Mouse (Mus musculus) frontal cortex, adult 2 months (tissue): ENCODE measurements around the gene Foxc1. TPM values are rescaled to one million over a fixed set of nuclear protein-coding genes. Genes with fewer than 3 reads are reported as not detected.

Experiments
- DNase-seq, 2 experiments: peaks; one replicate each; pipeline ENCODE4 v3.0.0; 2022; ENCODE audit warnings: low spot score in 1 of 2; ENCODE audit errors: extremely low spot score in 1 of 2
- polyA plus RNA-seq: library from polyadenylated mRNA; depleted of rRNA; stranded (reverse); fragments of >200 nt; gene quantifications from 2 replicates; pipeline ENCODE4 v1.2.3, GENCODE M21; 2012

The Foxc1 gene
- polyA plus RNA-seq, 1 experiment = 3.3 TPM

DNA sequence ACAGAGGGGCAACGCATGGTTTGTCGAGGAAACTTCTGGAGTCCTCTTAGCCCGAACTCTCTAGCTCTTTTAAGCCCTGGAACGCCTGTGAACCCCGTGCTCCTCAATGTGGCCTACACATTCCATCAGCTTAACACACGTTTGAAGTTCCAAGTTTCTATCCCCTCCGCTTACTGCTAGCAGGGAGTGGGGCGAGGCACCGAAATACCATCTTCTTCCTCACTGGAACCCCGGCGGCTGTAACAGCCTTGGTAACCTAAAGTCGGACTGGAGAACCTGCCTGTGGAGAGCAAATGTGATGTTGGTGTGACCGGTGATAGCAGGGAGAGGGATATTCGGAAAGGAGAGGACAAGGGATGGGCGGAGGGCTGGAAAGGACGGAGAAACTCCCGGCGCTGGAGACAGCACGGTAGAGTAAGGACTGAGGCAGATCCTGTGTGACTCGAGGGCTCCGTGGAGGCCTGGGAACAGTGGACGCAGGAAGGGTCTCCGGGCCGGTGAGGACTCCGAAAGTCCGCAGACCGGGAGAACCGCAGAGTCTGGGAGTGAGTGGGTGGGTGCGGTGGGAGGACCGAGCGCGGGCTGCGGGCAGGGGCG is 504 bp upstream of the Foxc1 start:
- DNase-seq = no peak

DNA sequence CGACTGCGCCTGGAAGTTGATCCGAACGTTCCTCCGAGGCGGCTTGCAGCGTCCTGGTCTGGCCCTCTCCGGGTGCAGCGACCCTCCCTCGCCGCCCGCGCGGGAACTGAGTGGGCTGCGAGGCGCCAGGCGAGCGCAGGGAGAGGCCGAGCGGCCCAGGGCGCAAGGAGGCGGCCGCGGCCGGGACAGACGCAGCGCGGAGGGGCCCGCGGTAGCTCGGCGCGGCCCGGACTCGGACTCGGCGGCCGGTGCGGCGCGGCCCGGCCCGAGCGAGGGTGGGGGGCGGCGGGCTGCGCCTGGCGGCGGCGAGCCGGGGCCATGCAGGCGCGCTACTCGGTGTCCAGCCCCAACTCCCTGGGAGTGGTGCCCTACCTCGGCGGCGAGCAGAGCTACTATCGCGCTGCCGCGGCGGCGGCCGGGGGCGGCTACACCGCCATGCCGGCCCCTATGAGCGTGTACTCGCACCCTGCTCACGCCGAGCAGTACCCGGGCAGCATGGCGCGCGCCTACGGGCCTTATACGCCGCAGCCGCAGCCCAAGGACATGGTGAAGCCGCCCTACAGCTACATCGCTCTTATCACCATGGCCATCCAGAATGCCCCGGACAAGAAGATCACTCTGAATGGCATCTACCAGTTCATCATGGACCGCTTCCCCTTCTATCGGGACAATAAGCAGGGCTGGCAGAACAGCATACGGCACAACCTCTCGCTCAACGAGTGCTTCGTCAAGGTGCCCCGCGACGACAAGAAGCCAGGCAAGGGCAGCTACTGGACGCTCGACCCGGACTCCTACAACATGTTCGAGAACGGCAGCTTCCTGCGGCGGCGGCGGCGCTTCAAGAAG is 680 bp downstream of the Foxc1 start:
- DNase-seq = no peak

DNA sequence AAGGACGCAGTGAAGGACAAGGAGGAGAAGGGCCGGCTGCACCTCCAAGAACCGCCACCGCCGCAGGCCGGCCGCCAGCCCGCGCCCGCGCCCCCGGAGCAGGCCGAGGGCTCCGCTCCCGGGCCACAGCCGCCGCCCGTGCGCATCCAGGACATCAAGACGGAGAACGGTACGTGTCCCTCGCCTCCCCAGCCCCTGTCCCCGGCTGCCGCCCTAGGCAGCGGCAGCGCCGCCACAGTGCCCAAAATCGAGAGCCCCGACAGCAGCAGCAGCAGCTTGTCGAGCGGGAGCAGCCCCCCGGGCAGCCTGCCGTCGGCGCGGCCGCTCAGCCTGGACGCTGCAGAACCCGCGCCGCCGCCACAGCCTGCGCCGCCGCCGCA is 1.3 kb downstream of the Foxc1 start:
- DNase-seq = no peak

DNA sequence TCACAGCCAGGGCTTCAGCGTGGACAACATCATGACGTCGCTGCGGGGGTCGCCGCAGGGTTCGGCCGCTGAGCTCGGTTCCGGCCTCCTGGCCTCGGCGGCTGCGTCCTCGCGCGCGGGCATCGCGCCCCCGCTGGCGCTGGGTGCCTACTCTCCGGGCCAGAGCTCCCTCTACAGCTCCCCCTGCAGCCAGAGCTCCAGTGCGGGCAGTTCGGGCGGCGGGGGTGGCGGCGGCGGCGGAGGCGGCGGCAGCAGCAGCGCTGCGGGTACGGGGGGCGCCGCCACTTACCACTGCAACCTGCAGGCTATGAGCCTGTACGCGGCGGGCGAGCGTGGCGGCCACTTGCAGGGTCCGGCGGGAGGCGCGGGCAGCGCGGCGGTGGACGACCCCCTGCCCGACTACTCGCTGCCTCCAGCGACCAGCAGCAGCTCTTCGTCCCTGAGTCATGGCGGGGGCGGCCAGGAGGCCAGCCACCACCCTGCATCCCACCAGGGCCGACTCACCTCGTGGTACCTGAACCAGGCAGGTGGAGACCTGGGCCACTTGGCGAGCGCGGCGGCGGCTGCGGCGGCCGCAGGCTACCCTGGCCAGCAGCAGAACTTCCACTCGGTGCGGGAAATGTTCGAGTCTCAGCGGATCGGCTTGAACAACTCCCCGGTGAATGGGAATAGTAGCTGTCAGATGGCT is 1.8 kb downstream of the Foxc1 start:
- DNase-seq = no peak

DNA sequence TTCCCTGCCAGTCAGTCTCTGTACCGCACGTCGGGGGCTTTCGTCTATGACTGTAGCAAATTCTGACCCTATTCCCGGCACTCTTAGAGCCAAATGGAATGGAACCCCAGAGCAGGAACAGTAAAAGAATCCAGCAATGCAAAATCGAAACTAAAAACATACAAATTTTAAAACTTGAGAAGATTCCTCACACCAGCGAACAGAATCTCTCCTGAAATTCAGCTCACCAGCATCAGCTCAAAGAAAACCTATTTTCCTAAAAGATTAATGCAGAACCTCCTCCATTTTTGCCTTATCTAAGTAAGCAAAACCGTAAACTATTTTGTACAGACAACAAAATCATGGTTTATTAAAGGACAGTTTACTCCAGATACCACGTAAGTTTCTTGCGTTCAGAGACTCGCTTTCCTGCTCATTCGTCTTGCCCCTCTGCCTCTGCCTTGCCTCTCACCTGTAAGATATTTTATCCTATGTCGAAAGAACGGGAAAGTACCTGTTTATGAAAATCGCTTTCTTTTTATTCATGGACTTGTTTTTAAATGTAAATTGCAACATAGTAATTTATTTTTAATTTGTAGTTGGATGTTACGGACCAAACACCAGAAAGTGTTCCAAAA is 2.5 kb downstream of the Foxc1 start:
- DNase-seq = no peak

DNA sequence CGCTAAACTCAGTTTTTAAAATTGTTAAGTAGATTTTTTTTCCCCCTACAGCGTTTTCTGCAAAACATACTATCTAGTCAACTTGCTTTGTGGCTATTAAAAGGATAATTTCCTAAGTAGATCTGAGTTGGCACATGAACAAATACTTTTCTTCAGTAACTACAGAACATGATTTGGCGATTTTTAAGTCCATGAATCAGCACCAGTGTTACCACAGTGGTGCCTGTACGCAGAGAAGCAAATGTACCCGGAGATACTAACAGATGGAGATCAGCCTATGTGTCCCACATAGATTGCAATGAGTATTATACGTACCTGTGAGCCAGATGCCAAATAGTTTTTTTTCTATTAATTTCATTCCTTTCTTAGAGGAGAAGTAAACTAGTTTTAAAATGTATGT is 3.3 kb downstream of the Foxc1 start:
- no peak for DNase-seq

DNA sequence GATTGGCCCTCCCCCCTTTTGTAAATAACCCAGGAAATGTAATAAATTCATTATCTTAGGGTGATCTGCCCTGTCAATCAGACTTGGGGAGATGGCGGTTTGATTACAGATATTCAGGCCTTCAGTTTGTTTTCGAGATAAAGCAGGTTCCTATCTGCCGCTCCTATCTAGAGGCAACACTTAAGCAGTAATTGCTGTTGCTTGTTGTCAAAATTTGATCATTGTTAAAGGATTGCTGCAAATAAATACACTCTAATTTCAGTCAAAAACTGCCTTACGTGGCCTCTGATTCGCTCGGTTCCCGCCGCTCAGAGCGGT is 3.9 kb downstream of the Foxc1 start:
- no peak for DNase-seq

DNA sequence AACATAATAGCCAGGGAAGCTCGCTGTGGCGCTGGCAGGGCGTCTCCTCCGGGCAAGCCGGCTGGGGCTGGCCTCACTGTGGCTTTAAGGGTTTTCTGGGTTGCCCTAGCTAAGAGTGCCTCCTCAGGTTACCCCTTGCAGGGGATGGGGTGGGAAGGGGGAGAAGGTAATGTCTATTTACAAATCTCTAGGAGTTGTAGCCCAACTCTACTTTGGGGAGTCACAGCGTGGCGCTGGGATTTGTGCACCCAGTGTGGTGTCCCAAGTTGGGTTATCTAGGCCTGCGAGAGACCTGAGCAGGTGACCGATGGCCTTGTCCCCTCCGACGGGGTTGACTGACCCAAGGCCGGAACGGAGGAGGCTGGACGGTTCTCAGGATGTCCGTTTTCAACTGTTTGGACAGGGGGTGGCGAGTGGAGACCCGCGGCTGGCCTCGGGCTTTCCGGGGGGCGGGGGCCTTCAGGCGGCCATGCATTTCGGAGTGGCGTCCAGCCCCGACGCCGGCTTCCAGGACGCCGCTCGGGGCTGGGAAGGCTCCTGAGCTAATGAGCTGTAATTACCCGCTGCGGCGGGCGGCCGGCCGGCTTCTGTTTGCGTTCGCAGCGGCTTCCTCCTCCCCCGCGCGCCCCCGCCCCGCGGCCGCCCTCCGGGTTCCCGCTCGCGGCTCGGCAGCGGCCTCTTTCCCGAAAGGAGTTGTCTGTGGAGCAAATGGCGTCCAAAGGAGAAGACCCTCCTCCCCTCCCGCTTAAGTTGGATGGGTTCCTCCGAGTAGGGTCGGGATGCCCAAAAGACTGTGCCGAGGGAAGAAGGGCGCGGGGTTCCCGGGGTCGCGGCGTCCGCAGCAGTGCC is 4.5 kb downstream of the Foxc1 start:
- DNase-seq = no peak

DNA sequence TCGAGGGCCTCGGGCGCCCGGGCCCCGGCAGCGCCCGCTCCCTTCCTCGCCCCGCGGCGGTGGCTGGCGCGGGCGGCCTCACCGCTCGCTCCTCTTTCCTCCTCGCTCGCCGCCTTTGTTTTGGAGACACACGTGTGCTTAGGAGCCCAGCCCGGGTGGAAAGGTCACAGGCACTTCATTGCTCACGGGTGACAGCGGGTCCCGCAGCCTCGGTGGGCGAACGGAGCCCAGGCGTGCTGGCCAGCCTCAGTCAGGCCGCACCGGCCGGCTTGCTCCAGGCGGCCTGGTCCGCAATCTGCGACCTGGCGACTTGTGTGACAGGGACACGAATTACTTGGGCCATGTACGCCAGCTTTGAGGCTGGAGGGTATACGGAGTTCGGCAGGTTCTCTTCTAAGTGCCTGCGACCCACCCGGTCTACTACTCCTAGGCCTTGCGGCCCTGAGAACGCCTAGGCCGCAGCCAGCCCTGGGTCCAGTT is 5.1 kb downstream of the Foxc1 start:
- no peak for DNase-seq

DNA sequence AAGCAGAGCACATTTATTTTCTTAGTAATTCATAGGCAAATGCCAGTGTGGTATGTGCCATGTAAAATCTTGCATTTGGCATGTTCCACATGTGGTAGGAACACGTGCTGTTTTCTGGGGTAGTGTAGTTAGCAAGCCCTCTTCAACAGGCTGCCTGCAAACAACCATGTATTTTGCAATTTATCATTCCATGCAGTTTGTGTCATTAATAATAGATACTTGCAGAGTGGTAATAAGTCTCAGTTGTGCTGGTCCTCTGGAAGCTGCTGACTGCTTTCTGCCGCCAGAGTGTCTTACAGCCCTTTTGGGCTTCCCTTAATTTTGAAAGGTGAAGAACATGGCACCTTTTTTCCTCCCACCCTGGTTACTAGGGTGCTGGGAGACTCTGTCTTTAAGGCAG is 6.3 kb downstream of the Foxc1 start:
- DNase-seq = no peak

DNA sequence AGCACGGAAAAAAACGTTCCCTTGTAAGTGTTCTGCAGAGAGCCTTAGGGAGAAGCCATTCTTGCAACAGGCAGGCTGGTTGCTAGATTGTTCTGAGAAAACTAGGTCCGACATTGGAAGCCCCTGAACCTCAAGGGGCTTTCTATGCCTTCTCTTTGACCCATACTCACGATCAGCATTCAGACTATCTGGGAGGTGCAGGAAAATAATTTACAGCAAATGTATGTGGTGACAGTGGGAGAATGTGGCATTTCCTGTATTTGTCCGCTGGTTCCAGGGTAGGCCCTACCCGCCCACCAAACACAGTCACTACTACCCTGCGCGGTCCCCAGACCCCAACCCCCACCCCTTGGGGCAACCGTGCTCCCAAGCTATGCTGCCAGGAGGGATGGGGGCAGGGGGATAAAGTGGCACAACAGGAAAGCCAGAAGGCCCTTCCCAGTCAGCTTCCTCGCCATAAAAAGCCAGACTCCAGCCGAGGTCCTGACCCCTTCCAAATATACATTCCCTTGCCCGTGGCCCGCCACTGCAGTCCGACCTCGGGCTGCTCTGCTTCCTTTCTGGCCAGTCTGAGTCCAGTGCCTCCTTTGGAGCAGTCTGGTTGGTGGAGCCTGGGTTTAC is 9.1 kb downstream of the Foxc1 start:
- no peak for DNase-seq

DNA sequence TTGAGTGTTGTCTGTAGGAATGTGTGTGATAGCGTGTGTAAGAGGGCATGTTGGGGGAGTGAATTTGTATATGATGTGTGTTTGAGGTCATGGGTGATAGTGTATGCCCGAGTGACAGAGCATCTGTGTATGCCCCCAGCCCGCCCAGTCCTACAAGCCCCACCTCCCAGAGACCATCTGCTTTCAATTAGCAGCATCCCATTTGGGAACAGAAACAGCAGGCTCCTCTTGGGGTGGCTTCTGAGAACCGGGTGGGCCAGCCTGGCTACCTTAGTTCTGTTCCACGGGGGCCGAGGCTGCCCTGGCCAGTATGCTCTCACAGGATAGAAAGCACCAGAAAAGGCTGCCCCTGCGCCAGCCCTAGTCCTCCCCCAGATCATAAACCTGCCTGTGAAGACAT is 11.9 kb downstream of the Foxc1 start:
- DNase-seq = no peak

DNA sequence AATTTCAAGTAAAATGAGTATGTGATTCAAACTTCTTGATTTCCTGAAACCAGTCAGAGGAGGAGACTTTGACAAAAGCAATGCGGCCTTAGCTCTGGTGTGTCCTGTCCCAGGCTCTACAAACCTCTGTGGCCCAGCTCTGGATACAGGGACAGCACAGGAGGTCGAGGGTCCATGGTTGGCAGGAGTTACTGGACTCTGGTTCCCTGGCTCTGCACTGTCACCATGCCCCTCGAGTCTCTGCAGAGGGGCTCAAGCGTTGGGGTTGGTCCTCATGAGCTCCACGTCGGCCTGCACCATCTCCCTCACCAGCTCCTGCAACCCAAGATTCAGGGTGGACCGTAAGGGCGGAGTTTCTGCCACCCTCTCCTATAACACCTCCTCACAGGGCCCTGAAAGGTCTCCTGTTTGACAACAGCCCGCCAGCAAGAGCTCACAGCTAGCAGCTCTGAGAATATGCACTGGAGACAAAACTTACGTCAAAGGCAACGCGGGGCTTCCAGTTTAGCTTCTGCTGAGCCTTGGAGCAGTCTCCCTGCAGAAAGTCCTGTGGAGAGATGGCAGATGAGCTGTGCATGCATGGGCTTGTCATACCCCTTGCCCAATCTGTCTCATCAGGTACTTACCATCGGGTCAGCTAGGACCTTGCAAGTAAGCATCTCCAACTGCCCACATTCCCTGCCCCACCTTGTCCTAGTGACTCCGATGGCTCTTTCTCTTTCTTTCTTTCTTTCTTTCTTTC is 13.4 kb downstream of the Foxc1 start:
- DNase-seq = no peak

DNA sequence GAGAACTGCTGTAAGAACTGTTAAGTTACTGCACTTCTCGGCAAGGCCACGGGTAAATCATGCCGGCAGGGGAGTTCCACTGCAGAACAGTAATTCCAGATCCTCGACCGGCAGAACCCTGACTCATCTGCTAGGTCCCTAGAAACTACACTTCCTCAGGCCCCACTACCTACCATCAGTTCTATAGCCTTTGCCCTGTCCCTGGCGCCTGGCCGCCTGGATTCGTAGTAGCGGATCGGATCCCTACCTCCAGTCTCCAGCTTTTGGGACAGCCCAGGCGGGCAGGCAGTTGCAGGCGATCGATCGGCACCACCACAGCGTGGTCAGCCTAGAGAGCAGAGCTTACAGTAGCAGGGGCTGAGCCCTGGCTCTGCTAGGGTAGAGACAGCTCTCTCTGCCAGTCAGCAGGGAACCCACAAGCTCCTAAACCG is 14.2 kb downstream of the Foxc1 start:
- DNase-seq = no peak

DNA sequence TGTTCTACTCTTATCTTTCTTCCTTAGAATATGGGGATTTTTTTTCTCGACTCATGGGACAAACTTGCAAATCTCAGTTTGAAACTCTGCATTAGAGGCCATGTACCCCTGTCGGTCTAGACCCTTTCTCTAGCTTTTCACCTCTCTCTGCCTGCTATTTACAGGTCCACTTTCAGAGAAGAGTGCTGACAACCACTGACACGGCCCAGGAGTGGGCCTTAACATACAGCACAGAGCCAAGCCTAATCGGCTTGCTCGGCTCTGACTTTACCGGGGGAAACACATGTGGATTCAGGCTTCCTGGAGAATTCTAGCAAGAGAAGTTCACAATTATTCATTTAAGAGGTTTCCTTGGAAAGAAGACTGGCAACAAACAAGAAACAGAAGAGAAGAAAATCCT is 14.6 kb downstream of the Foxc1 start:
- DNase-seq = no peak

DNA sequence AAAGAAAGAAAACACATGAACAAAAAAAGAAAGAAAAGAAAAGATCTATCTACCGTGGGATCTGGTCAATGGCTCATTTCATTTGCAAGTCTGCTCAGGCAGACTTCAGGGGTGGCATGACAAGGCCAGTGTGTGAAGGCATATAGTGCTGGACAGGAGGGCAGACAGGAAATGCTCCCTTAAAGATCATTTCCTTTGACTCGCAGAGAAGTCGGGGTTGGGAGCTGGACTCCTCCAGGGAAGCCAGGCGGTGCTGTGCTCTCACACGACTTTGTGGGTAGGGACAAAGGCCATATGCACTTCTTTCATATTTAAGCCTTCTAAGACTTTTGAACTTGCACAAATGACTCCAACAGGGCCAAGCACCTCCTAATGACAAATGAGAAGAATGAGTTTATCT is 16.9 kb downstream of the Foxc1 start:
- DNase-seq = no peak

DNA sequence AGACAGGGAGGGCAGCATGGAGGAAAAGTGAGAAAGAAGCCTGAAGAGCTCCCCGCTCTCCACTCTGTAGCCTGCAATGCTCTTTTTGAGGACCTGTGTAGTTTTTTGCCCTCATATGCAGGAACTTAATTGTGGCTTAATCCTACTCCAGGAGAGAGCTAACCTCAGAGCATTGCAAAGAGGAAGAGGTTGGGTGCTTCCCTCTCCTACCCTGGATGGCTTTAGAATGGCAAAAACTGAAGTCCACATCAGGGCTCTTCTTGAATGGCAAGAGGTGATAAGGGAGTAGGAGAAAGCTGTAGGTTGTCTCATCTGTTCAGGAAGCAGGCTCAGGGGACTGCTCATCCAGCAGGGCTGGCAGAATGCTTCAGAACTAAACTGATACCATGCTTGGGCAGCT is 18.7 kb downstream of the Foxc1 start:
- DNase-seq = no peak

DNA sequence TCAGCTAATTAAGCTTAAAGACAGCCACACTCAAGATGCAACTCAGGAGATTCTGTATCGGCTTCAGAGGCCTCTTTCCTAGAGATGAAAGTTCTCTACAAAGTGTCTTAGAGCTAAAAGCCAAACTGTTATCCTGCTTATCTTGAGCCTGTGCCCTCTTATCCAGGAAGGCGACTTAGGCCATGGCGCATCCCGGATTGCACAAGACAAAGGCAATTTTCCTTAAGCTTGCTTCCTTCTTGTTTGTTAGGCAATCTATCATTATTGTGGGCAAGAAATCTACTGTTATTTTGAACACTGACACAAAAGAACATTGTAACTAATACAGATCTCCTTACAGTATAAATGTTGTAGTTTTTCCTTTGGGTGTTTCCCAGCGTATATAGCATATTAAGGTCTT is 20.7 kb downstream of the Foxc1 start:
- DNase-seq = no peak

DNA sequence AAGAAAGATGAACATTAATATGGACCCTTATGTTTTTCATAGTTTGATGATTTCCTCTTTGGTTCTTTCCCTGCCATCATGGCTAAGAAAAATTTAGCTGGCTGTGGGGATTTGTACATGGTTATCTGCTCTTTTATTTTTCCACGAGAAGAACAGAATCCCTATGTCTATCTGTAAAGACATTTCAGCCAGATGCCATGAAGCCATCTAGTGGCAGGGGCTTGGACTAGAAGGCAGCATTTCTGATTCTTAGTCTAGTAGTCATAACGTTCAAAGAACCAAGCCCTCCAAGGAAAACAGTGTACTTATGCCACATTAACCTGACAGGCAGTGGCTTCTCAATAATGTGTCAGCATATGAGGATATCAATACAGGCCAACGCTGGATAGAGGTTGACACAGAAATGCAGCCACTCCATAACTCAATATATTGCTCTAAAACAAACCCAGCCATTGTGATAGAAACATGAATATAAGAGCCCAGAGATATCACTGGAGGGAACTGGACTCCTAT is 21.4 kb downstream of the Foxc1 start:
- DNase-seq = no peak
